Mouse (Mus musculus) adrenal gland, adult 8-10 months (tissue): ENCODE data around the gene Nrxn3. TPM values are rescaled to one million over a fixed set of nuclear protein-coding genes. Genes with fewer than 3 reads are reported as not detected.

ENCODE experiments used
- DNase-seq: peaks from one replicate; pipeline ENCODE4 v3.0.0; 2022
- total RNA-seq, 4 experiments: library from RNA; stranded (reverse); gene quantifications; 2 replicates each; pipeline ENCODE4 v1.2.4; 2022

Gene Nrxn3
- under 1 TPM; 0.17 to 0.49 (median 0.32) TPM for total RNA-seq

- DNase-seq, result no peak
Observed at GRCm38 (mm10) chr12:88722691-88723070, at the start of gene Nrxn3. Gene Nrxn3 (plus strand): TSS chr12:88722876.

GRCm38 (mm10) chr12:88704159-88704846 lies 18.4 kb upstream of the Nrxn3 start:
- DNase-seq, result no peak

GRCm38 (mm10) chr12:88705959-88706358 lies 16.7 kb upstream of the Nrxn3 start:
- DNase-seq, result no peak

GRCm38 (mm10) chr12:88707786-88708185 lies 14.9 kb upstream of the Nrxn3 start:
- no peak for DNase-seq

- DNase-seq, result peak; percentile 19
Observed at GRCm38 (mm10) chr12:88709223-88709622, 13.5 kb upstream of the Nrxn3 start.

GRCm38 (mm10) chr12:88713456-88713855 lies 9.2 kb upstream of the Nrxn3 start:
- DNase-seq, result no peak

- DNase-seq, result no peak
Observed at GRCm38 (mm10) chr12:88722031-88722690, 515 bp upstream of the Nrxn3 start.

- no peak for DNase-seq
Observed at GRCm38 (mm10) chr12:88726316-88726715, 3.6 kb downstream of the Nrxn3 start.

- DNase-seq, result no peak
Observed at GRCm38 (mm10) chr12:88726755-88727154, 4.1 kb downstream of the Nrxn3 start.

GRCm38 (mm10) chr12:88730720-88731119 lies 8.0 kb downstream of the Nrxn3 start:
- DNase-seq, result no peak

- DNase-seq, result no peak
Observed at GRCm38 (mm10) chr12:88735045-88735444, 12.4 kb downstream of the Nrxn3 start.

GRCm38 (mm10) chr12:88737081-88737480 lies 14.4 kb downstream of the Nrxn3 start:
- no peak for DNase-seq

GRCm38 (mm10) chr12:88738616-88739015 lies 15.9 kb downstream of the Nrxn3 start:
- DNase-seq, result no peak

- DNase-seq, result no peak
Observed at GRCm38 (mm10) chr12:88746788-88747187, 24.1 kb downstream of the Nrxn3 start.

- DNase-seq, result no peak
Observed at GRCm38 (mm10) chr12:88764791-88765190, 42.1 kb downstream of the Nrxn3 start.

GRCm38 (mm10) chr12:88774666-88775065 lies 52.0 kb downstream of the Nrxn3 start:
- DNase-seq, result no peak

- no peak for DNase-seq
Observed at GRCm38 (mm10) chr12:88778036-88778435, 55.4 kb downstream of the Nrxn3 start.

GRCm38 (mm10) chr12:88784199-88785147 lies 61.8 kb downstream of the Nrxn3 start:
- no peak for DNase-seq

GRCm38 (mm10) chr12:88793314-88793713 lies 70.6 kb downstream of the Nrxn3 start:
- no peak for DNase-seq

- DNase-seq, result no peak
Observed at GRCm38 (mm10) chr12:88800990-88801655, 78.4 kb downstream of the Nrxn3 start.

- no peak for DNase-seq
Observed at GRCm38 (mm10) chr12:88801656-88802007, 79.0 kb downstream of the Nrxn3 start.

- DNase-seq, result no peak
Observed at GRCm38 (mm10) chr12:88808947-88809346, 86.3 kb downstream of the Nrxn3 start.

GRCm38 (mm10) chr12:88812173-88812572 lies 89.5 kb downstream of the Nrxn3 start:
- no peak for DNase-seq
